Mouse (Mus musculus) bone marrow macrophage, adult 2 months (primary cell): Measurements from ENCODE around the gene Trim47.

Experiments
- CTCF ChIP-seq: IDR thresholded peaks from 2 replicates; pipeline ENCODE4 v1.5.1; 2012; ENCODE audit warnings: low read depth, mild to moderate bottlenecking, low read length, moderate library complexity
- POLR2A ChIP-seq: IDR thresholded peaks from 2 replicates; pipeline ENCODE4 v1.6.1; 2012; ENCODE audit warnings: mild to moderate bottlenecking, low read depth, low read length, borderline replicate concordance

DNA sequence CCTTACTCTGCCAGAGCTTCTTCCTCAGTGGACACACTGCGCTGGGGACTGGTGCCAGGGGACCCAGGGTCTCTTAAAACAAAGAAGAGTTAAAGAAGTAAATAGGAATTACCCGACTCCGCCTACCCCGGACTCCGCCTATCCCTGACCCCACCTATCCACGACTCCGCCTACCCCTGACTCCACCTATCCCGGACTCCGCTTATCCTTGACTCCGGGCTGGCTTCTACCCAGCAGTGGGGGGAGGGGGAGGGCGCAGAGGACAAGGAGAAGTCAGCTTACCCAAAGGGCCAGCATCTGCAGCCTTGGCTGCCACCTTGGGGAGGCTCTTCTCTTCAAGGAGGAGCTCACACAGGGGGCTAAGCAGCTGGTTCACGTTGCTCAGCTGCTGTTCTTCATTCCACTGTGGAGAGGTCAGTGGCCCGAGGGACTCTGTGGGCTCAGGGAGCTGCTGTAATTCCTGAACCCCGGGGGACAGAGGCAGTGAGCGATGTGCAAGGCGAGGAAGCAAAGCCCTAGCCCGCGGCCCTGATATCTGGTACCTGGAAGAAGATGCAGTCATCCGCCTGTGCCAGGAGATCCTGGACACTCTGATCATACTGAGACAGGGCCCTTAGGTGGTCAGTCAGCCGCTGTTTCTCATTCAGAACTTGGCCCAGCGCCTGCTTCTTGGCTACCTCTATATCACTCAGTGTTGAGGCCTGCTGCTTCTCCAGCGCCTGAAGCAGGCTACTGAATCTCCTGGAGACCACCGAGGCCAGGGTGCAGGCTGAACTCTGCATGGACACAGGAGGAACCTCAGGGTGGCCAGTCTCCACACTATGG lies at the start of gene Trim47:
- TF ChIP-seq CTCF: no peak
- TF ChIP-seq POLR2A: no peak
